Mouse (Mus musculus): ENCODE results near the gene Prn. TPM values are rescaled to one million over a fixed set of nuclear protein-coding genes. Genes with fewer than 3 reads are reported as not detected.

Gene Prn
- polyA plus RNA-seq, 2 experiments, result not detected

- WGBS, result 90% methylated on average over 12 of the region's 12 CpGs
- DNase-seq (ENCODE audit: low spot score), result no peak
- Histone ChIP-seq H3K4me2 (replicated peaks; ENCODE audit: low read depth, low read length, severe bottlenecking) (no peak overlapping the region), H3K4me3 (replicated peaks; ENCODE audit: low read length) (no peak overlapping the region), H3K36me3 (ENCODE audit: control insufficient read depth, insufficient read depth, low read length) (no peaks in the 10 kb centered on the region), H3K4me1 (ENCODE audit: control insufficient read depth, insufficient read depth, low read length) (no peaks in the 10 kb centered on the region), H3K27me3 (ENCODE audit: control insufficient read depth, insufficient read depth, low read length) (no peaks in the 10 kb centered on the region), H3K27ac (replicated peaks; ENCODE audit: low read depth, low read length) (no peak overlapping the region), H3K9ac (ENCODE audit: low read depth, low read length, severe bottlenecking) (no peak overlapping the region), H3K9me3 (ENCODE audit: control insufficient read depth, low read length) (no peaks in the 10 kb centered on the region)
- TF ChIP-seq POLR2A (IDR thresholded peaks at IDR 0.05; ENCODE audit: borderline replicate concordance, extremely low read depth, insufficient read depth, insufficient read length), result no peak
- no peak for ATAC-seq (ENCODE audit: low FRiP score, low read depth)
Measured at GRCm38 (mm10) chr2:131897336-131898109, 12.2 kb upstream of the Prn start.

- H3K36me3 ChIP-seq (ENCODE audit: control insufficient read depth, insufficient read depth, low read length), result no peaks in the 10 kb centered on the region
- H3K9ac ChIP-seq (ENCODE audit: low read depth, low read length, severe bottlenecking), result no peak overlapping the region
- ATAC-seq (ENCODE audit: low FRiP score, low read depth) (no peak), DNase-seq (ENCODE audit: low spot score) (no peak)
- H3K4me3 ChIP-seq (replicated peaks; ENCODE audit: low read length), result no peak overlapping the region
- no peaks in the 10 kb centered on the region for H3K9me3 ChIP-seq (ENCODE audit: control insufficient read depth, low read length)
- no peaks in the 10 kb centered on the region for H3K27me3 ChIP-seq (ENCODE audit: control insufficient read depth, insufficient read depth, low read length)
- WGBS, result 49% methylated on average over 3 of the region's 3 CpGs
- no peak overlapping the region for H3K4me2 ChIP-seq (replicated peaks; ENCODE audit: low read depth, low read length, severe bottlenecking)
- no peak for TF ChIP-seq POLR2A (IDR thresholded peaks at IDR 0.05; ENCODE audit: borderline replicate concordance, extremely low read depth, insufficient read depth, insufficient read length)
- H3K4me1 ChIP-seq (ENCODE audit: control insufficient read depth, insufficient read depth, low read length), result no peaks in the 10 kb centered on the region
- no peak overlapping the region for H3K27ac ChIP-seq (replicated peaks; ENCODE audit: low read depth, low read length)
Measured at GRCm38 (mm10) chr2:131902423-131902822, 7.3 kb upstream of the Prn start.

GRCm38 (mm10) chr2:131902867-131903266 is 6.9 kb upstream of the Prn start:
- no peak for DNase-seq (ENCODE audit: low spot score)
- H3K27me3 ChIP-seq (ENCODE audit: control insufficient read depth, insufficient read depth, low read length), result no peaks in the 10 kb centered on the region
- H3K4me2 ChIP-seq (replicated peaks; ENCODE audit: low read depth, low read length, severe bottlenecking), result no peak overlapping the region
- H3K4me1 ChIP-seq (ENCODE audit: control insufficient read depth, insufficient read depth, low read length), result no peaks in the 10 kb centered on the region
- WGBS, result 26% methylated on average over 8 of the region's 8 CpGs
- no peaks in the 10 kb centered on the region for H3K9me3 ChIP-seq (ENCODE audit: control insufficient read depth, low read length)
- H3K4me3 ChIP-seq (replicated peaks; ENCODE audit: low read length), result no peak overlapping the region
- ATAC-seq (ENCODE audit: low FRiP score, low read depth), result no peak
- H3K36me3 ChIP-seq (ENCODE audit: control insufficient read depth, insufficient read depth, low read length), result no peaks in the 10 kb centered on the region
- H3K27ac ChIP-seq (replicated peaks; ENCODE audit: low read depth, low read length), result no peak overlapping the region
- TF ChIP-seq POLR2A (IDR thresholded peaks at IDR 0.05; ENCODE audit: borderline replicate concordance, extremely low read depth, insufficient read depth, insufficient read length), result no peak
- no peak overlapping the region for H3K9ac ChIP-seq (ENCODE audit: low read depth, low read length, severe bottlenecking)

GRCm38 (mm10) chr2:131905025-131905424 is 4.7 kb upstream of the Prn start:
- H3K4me3 ChIP-seq (replicated peaks; ENCODE audit: low read length), result no peak overlapping the region
- 0 out of 2 replicates have a peak, but pooled peaks cover under 1% of the 10 kb centered on the region for H3K4me1 ChIP-seq (ENCODE audit: control insufficient read depth, insufficient read depth, low read length)
- H3K4me2 ChIP-seq (replicated peaks; ENCODE audit: low read depth, low read length, severe bottlenecking), result no peak overlapping the region
- no peaks in the 10 kb centered on the region for H3K27me3 ChIP-seq (ENCODE audit: control insufficient read depth, insufficient read depth, low read length)
- TF ChIP-seq POLR2A (IDR thresholded peaks at IDR 0.05; ENCODE audit: borderline replicate concordance, extremely low read depth, insufficient read depth, insufficient read length), result no peak
- H3K27ac ChIP-seq (replicated peaks; ENCODE audit: low read depth, low read length), result no peak overlapping the region
- DNase-seq (ENCODE audit: low spot score) (no peak), ATAC-seq (ENCODE audit: low FRiP score, low read depth) (no peak)
- H3K9ac ChIP-seq (ENCODE audit: low read depth, low read length, severe bottlenecking), result no peak overlapping the region
- 60% methylated on average over 5 of the region's 5 CpGs for WGBS
- no peaks in the 10 kb centered on the region for H3K9me3 ChIP-seq (ENCODE audit: control insufficient read depth, low read length)
- no peaks in the 10 kb centered on the region for H3K36me3 ChIP-seq (ENCODE audit: control insufficient read depth, insufficient read depth, low read length)

GRCm38 (mm10) chr2:131905776-131906175 is 4.0 kb upstream of the Prn start:
- Histone ChIP-seq H3K36me3 (ENCODE audit: control insufficient read depth, insufficient read depth, low read length) (no peaks in the 10 kb centered on the region), H3K9me3 (ENCODE audit: control insufficient read depth, low read length) (no peaks in the 10 kb centered on the region), H3K27me3 (ENCODE audit: control insufficient read depth, insufficient read depth, low read length) (no peaks in the 10 kb centered on the region), H3K27ac (replicated peaks; ENCODE audit: low read depth, low read length) (no peak overlapping the region), H3K4me1 (ENCODE audit: control insufficient read depth, insufficient read depth, low read length) (0 out of 2 replicates have a peak, but pooled peaks cover 2% of the 10 kb centered on the region), H3K4me3 (replicated peaks; ENCODE audit: low read length) (no peak overlapping the region), H3K9ac (ENCODE audit: low read depth, low read length, severe bottlenecking) (no peak overlapping the region), H3K4me2 (replicated peaks; ENCODE audit: low read depth, low read length, severe bottlenecking) (no peak overlapping the region)
- TF ChIP-seq POLR2A (IDR thresholded peaks at IDR 0.05; ENCODE audit: borderline replicate concordance, extremely low read depth, insufficient read depth, insufficient read length), result no peak
- 41% methylated on average over 6 of the region's 6 CpGs for WGBS
- ATAC-seq (ENCODE audit: low FRiP score, low read depth) (no peak), DNase-seq (ENCODE audit: low spot score) (no peak)
